Mouse (Mus musculus): ENCODE measurements around the gene Reck.

GRCm38 (mm10) chr4:43834749-43835148 is 40.6 kb upstream of the Reck start:
- TF ChIP-seq GATA1 (IDR thresholded peaks at IDR 0.05; ENCODE audit: low read length) = no peak
- TF ChIP-seq TAL1 (IDR thresholded peaks at IDR 0.05; ENCODE audit: low read length) = no peak

Measured in erythroblast, embryonic 14.5 days (primary cell).